Mouse (Mus musculus) liver, embryonic 12.5 days (tissue): ENCODE results near the gene Kcnk12. TPM values are rescaled to one million over a fixed set of nuclear protein-coding genes. Genes with fewer than 3 reads are reported as not detected.
A peak's percentile ranks its signal among the peaks of the same experiment; 100 is the strongest.

Source experiments
- ATAC-seq: fragments of 200-750 bp; cut with Nextera tagmentation; 2 replicates; pipeline ENCODE4 v1.8.0; 2017; ENCODE audit warnings: moderate number of reproducible peaks, mild to moderate bottlenecking, moderate library complexity
- H3K27ac ChIP-seq: fragments of 300-500 bp; sonication (generic); 2 replicates; pipeline ENCODE4 v1.5.1; 2016; ENCODE audit warnings: mild to moderate bottlenecking
- H3K27me3 ChIP-seq: fragments of 300-500 bp; sonication (generic); replicated peaks from 2 replicates; pipeline ENCODE4 v1.6.1; 2016; ENCODE audit warnings: mild to moderate bottlenecking, moderate library complexity
- H3K36me3 ChIP-seq: fragments of 300-500 bp; sonication (generic); 2 replicates; pipeline ENCODE4 v1.6.1; 2016; ENCODE audit warnings: mild to moderate bottlenecking, moderate library complexity
- H3K4me1 ChIP-seq: fragments of 300-500 bp; sonication (generic); 2 replicates; pipeline ENCODE4 v1.6.1; 2016
- H3K4me2 ChIP-seq: fragments of 300-500 bp; sonication (generic); 2 replicates; pipeline ENCODE4 v1.6.1; 2016; ENCODE audit warnings: mild to moderate bottlenecking, moderate library complexity
- H3K4me3 ChIP-seq: fragments of 300-500 bp; sonication (generic); 2 replicates; pipeline ENCODE4 v1.5.1; 2016; ENCODE audit warnings: mild to moderate bottlenecking, moderate library complexity
- H3K9ac ChIP-seq: fragments of 300-500 bp; sonication (generic); 2 replicates; pipeline ENCODE4 v1.6.1; 2016; ENCODE audit warnings: mild to moderate bottlenecking, moderate library complexity
- H3K9me3 ChIP-seq: fragments of 300-500 bp; sonication (generic); replicated peaks from 2 replicates; pipeline ENCODE4 v1.6.1; 2016; ENCODE audit warnings: mild to moderate bottlenecking, moderate library complexity
- WGBS: fragments of 180-500 bp; shearing (Covaris S2); methylation state at CpG from one replicate; pipeline ENCODE4 v1.1.7; 2016; ENCODE audit not compliant: insufficient replicate concordance; 5-methylcytosine and 5-hydroxymethylcytosine counted together
- polyA plus RNA-seq: library from polyadenylated mRNA; unstranded; fragments of >200 nt; fragmentation: Nextera tagmentation; extraction: Ambion mirVana; gene quantifications from 2 replicates; pipeline ENCODE4 v1.2.1, GENCODE M21; 2016

Kcnk12 gene
- polyA plus RNA-seq, 1 experiment from 2014 or later: 0.83 TPM

- peaks cover 15% of the 10 kb centered on the region for H3K4me1 ChIP-seq
- no peak overlapping the region for H3K9ac ChIP-seq
- no peak for ATAC-seq
- peak overlapping the region; percentile 56 for H3K4me3 ChIP-seq
- H3K27ac ChIP-seq: no peak overlapping the region
- 15% methylated on average over 32 of the region's 32 CpGs for whole genome bisulfite sequencing
- H3K4me2 ChIP-seq: peak overlapping the region; percentile 79
- peaks cover 60% of the 10 kb centered on the region for H3K27me3 ChIP-seq
- H3K9me3 ChIP-seq: peaks cover 3% of the 10 kb centered on the region; the same call in 1 of the 2 replicates
- no peaks in the 10 kb centered on the region for H3K36me3 ChIP-seq
These were observed 52.5 kb downstream of the Kcnk12 start for GRCm38 (mm10) chr17:87744985-87745925.

- WGBS: 13% methylated on average over 1 of the region's 1 CpGs
- Histone ChIP-seq H3K9ac (no peak overlapping the region), H3K4me3 (no peak overlapping the region), H3K27ac (no peak overlapping the region), H3K9me3 (no peaks in the 10 kb centered on the region), H3K4me2 (no peak overlapping the region), H3K36me3 (no peaks in the 10 kb centered on the region), H3K4me1 (no peaks in the 10 kb centered on the region), H3K27me3 (peaks cover 30% of the 10 kb centered on the region)
- ATAC-seq: no peak
These were observed 58.0 kb downstream of the Kcnk12 start for GRCm38 (mm10) chr17:87739835-87740234.

- Histone ChIP-seq H3K4me1 (no peaks in the 10 kb centered on the region), H3K27ac (no peak overlapping the region), H3K36me3 (no peaks in the 10 kb centered on the region), H3K4me3 (no peak overlapping the region), H3K9ac (no peak overlapping the region), H3K27me3 (peaks cover 4% of the 10 kb centered on the region; the same call in 1 of the 2 replicates), H3K9me3 (no peaks in the 10 kb centered on the region), H3K4me2 (no peak overlapping the region)
- 66% methylated on average over 3 of the region's 3 CpGs for WGBS
- ATAC-seq: no peak
These were observed 60.6 kb downstream of the Kcnk12 start for GRCm38 (mm10) chr17:87737144-87737543.

GRCm38 (mm10) chr17:87734471-87734870, 63.3 kb downstream of the Kcnk12 start:
- H3K4me3 ChIP-seq: no peak overlapping the region
- H3K9me3 ChIP-seq: no peaks in the 10 kb centered on the region
- H3K9ac ChIP-seq: no peak overlapping the region
- no peaks in the 10 kb centered on the region for H3K4me1 ChIP-seq
- WGBS: 79% methylated on average over 8 of the region's 8 CpGs
- no peaks in the 10 kb centered on the region for H3K36me3 ChIP-seq
- no peak overlapping the region for H3K27ac ChIP-seq
- ATAC-seq: no peak
- H3K4me2 ChIP-seq: no peak overlapping the region
- no peaks in the 10 kb centered on the region for H3K27me3 ChIP-seq

GRCm38 (mm10) chr17:87731962-87732361, 65.8 kb downstream of the Kcnk12 start:
- Histone ChIP-seq H3K4me3 (no peak overlapping the region), H3K9ac (no peak overlapping the region), H3K9me3 (no peaks in the 10 kb centered on the region), H3K4me1 (no peaks in the 10 kb centered on the region), H3K4me2 (no peak overlapping the region), H3K27ac (no peak overlapping the region), H3K27me3 (no peaks in the 10 kb centered on the region), H3K36me3 (no peaks in the 10 kb centered on the region)
- no peak for ATAC-seq
- WGBS: 74% methylated on average over 4 of the region's 4 CpGs

GRCm38 (mm10) chr17:87726489-87727356, 71.1 kb downstream of the Kcnk12 start:
- Histone ChIP-seq H3K36me3 (peaks cover 40% of the 10 kb centered on the region), H3K27ac (no peak overlapping the region), H3K4me3 (no peak overlapping the region), H3K27me3 (no peaks in the 10 kb centered on the region), H3K9me3 (no peaks in the 10 kb centered on the region), H3K9ac (no peak overlapping the region), H3K4me2 (no peak overlapping the region), H3K4me1 (no peaks in the 10 kb centered on the region)
- WGBS: 82% methylated on average over 12 of the region's 12 CpGs
- no peak for ATAC-seq

GRCm38 (mm10) chr17:87724727-87725126, 73.1 kb downstream of the Kcnk12 start:
- no peaks in the 10 kb centered on the region for H3K9me3 ChIP-seq
- no peak overlapping the region for H3K27ac ChIP-seq
- no peak overlapping the region for H3K9ac ChIP-seq
- H3K4me2 ChIP-seq: no peak overlapping the region
- no peaks in the 10 kb centered on the region for H3K4me1 ChIP-seq
- no peaks in the 10 kb centered on the region for H3K27me3 ChIP-seq
- WGBS: 80% methylated on average over 7 of the region's 7 CpGs
- ATAC-seq: no peak
- no peak overlapping the region for H3K4me3 ChIP-seq
- peaks cover 60% of the 10 kb centered on the region for H3K36me3 ChIP-seq

- no peak for ATAC-seq
- Histone ChIP-seq H3K36me3 (peaks cover 88% of the 10 kb centered on the region), H3K27me3 (no peaks in the 10 kb centered on the region), H3K4me3 (no peak overlapping the region), H3K4me1 (no peaks in the 10 kb centered on the region), H3K4me2 (no peak overlapping the region), H3K9me3 (no peaks in the 10 kb centered on the region), H3K27ac (no peak overlapping the region), H3K9ac (no peak overlapping the region)
- 82% methylated on average over 8 of the region's 8 CpGs for WGBS
These were observed 97.7 kb downstream of the Kcnk12 start for GRCm38 (mm10) chr17:87700101-87700500.

- H3K9ac ChIP-seq: no peak overlapping the region
- H3K36me3 ChIP-seq: peaks cover 89% of the 10 kb centered on the region
- H3K27ac ChIP-seq: no peak overlapping the region
- no peaks in the 10 kb centered on the region for H3K4me1 ChIP-seq
- H3K4me2 ChIP-seq: no peak overlapping the region
- no peaks in the 10 kb centered on the region for H3K9me3 ChIP-seq
- 72% methylated on average over 16 of the region's 16 CpGs for WGBS
- H3K27me3 ChIP-seq: no peaks in the 10 kb centered on the region
- ATAC-seq: 0 out of 2 replicates have a peak, but pooled peaks have one; percentile 4
- no peak overlapping the region for H3K4me3 ChIP-seq
These were observed 98.6 kb downstream of the Kcnk12 start for GRCm38 (mm10) chr17:87698996-87699765.

GRCm38 (mm10) chr17:87696814-87697213, 101.0 kb downstream of the Kcnk12 start:
- no peak for ATAC-seq
- Histone ChIP-seq H3K27me3 (no peaks in the 10 kb centered on the region), H3K27ac (no peak overlapping the region), H3K4me1 (no peaks in the 10 kb centered on the region), H3K36me3 (peaks cover 91% of the 10 kb centered on the region), H3K4me3 (no peak overlapping the region), H3K4me2 (no peak overlapping the region), H3K9me3 (no peaks in the 10 kb centered on the region), H3K9ac (no peak overlapping the region)
- 82% methylated on average over 6 of the region's 6 CpGs for WGBS

GRCm38 (mm10) chr17:87695874-87696465, 101.8 kb downstream of the Kcnk12 start:
- H3K36me3 ChIP-seq: peaks cover 91% of the 10 kb centered on the region
- no peak overlapping the region for H3K27ac ChIP-seq
- ATAC-seq: no peak
- 87% methylated on average over 11 of the region's 11 CpGs for WGBS
- H3K27me3 ChIP-seq: no peaks in the 10 kb centered on the region
- H3K4me2 ChIP-seq: no peak overlapping the region
- H3K9ac ChIP-seq: no peak overlapping the region
- no peaks in the 10 kb centered on the region for H3K9me3 ChIP-seq
- no peak overlapping the region for H3K4me3 ChIP-seq
- H3K4me1 ChIP-seq: no peaks in the 10 kb centered on the region
